Mouse (Mus musculus) liver, embryonic 14.5 days (tissue): ENCODE measurements around the gene Apobec2.

Experiments used
- CTCF ChIP-seq: IDR thresholded peaks from 2 replicates; pipeline ENCODE4 v1.5.1; 2016; ENCODE audit warnings: antibody characterized with exemption, low read depth, control low read depth
- EP300 ChIP-seq: IDR thresholded peaks from 2 replicates; pipeline ENCODE4 v1.6.1; 2016; ENCODE audit warnings: antibody characterized with exemption, low read depth

DNA sequence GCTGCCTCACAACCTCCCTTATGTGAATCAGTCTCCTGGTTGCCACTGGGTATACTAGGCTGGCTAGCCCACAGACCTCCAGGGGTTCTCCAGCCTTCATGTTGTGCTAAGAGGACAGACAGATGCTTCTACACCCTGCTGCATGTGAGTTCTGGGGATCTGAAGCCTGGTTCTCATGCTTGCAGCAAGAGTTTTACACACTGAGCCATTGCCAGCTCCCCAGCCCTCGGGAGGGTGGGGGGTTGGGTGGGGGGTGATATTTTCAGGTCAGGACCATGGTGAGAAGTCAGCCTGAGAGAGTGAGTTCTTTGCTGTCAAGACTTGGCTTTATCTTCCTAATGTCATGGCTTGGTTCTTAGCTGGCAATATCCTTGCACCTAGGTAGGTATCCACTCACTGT is 13.9 kb downstream of the Apobec2 start:
- TF ChIP-seq CTCF = no peak
- TF ChIP-seq EP300 = no peak
